Mouse (Mus musculus) spleen, adult 2 months (tissue): ENCODE measurements at regions not wholly inside any gene's neighbourhood (a gene's known extent, or its start where the extent isn't known, plus 50 kb on each side); places are given as distances from the start of the nearest gene placed in this dataset.

Source experiments
- CTCF ChIP-seq: fragments of 200-500 bp; IDR thresholded peaks from 2 replicates; pipeline ENCODE4 v1.5.1; 2011; ENCODE audit warnings: mild to moderate bottlenecking, inconsistent platforms; ENCODE audit not compliant: insufficient read depth, insufficient read length, insufficient replicate concordance; ENCODE audit errors: extremely low read depth
- POLR2A ChIP-seq: fragments of 200-500 bp; IDR thresholded peaks from 2 replicates; pipeline ENCODE4 v1.6.1; 2011; ENCODE audit warnings: low read depth, low read length, inconsistent platforms

GRCm38 (mm10) chr17:15630792-15631191 is 66.6 kb upstream of the Prdm9 start:
- TF ChIP-seq CTCF (no peak), POLR2A (no peak)
